Mouse (Mus musculus) mouse embryonic stem cell (cell line): ENCODE measurements at regions not wholly inside any gene's neighbourhood (a gene's known extent, or its start where the extent isn't known, plus 50 kb on each side); places are given as distances from the start of the nearest gene placed in this dataset.
"Not testable (repeated sequence)": the region's sequence is repeated elsewhere in the genome, so short reads cannot be mapped to it uniquely, and the experiment has no call there.

Source experiments
- in situ Hi-C, 2 experiments: fragments of 300-500 bp; cut with MboI; formaldehyde crosslinking; loops; 1 replicate in 1 of 2; 3 replicates in 1 of 2; pipeline ENCODE4 v1.14.3; 2019 to 2020; ENCODE audit warnings: low sequenced_read_pairs in 2 of 2, low pct_unique_long_range_greater_than_20kb in 1 of 2, mixed read lengths in 1 of 2; ENCODE audit not compliant: unreplicated experiment in 1 of 2

DNA sequence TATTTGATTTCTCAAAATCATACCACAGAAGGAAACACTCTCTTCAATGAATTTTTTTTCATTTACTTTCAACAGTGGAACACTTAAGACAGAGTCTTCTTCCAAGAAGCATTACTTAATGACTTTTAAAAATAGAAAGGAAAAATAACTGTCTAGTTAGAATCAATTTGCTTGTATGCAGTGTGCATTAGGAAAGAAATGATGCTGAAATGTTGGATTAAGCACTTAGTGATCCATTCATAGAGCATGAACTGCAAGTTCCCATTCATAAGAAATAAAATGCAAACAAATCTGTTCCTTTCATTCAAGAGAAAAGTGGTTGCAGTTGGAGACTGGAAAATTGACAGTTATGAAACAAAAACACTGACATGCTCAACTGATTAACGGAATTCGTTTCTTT lies 493.2 kb upstream of the N6amt1 start:
- in situ Hi-C loops: no loop called here

DNA sequence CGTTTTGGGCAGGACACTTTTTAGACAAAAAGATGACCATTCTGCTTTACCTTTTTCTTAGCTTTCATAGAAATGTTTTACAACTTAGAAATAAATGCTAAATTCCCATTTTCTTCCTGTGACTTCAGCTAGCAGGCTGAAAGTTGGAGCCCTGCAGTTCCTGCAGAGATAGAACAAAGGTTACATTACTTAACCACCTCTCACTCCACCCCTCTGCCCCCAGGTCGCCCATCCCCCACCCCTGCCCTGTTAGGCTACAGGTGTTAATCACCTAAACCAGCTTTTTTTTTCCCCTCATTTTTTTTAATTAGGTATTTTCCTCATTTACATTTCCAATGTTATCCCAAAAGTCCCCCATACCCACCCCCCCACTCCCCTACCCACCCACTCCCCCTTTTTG lies 498.1 kb upstream of the N6amt1 start:
- in situ Hi-C loops: no loop called here

DNA sequence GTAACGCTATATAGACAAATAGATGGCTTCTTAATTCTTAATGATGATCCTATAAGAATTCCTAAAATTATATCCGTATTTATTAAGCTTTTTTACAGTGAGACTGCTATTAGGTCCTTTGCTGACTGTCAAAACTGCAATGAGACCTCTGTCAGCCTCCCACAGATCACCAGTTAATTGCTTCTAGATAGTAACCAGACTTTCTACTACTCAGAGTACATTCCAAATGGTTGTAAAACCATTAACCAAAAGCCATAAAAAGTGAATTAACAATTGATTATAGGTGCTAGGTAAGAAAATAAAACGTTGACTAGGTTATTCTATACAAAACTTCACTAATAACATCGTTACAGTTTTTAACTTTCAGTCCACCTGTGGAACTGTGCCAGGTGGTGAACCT lies 498.7 kb upstream of the N6amt1 start:
- in situ Hi-C loops: no loop called here

DNA sequence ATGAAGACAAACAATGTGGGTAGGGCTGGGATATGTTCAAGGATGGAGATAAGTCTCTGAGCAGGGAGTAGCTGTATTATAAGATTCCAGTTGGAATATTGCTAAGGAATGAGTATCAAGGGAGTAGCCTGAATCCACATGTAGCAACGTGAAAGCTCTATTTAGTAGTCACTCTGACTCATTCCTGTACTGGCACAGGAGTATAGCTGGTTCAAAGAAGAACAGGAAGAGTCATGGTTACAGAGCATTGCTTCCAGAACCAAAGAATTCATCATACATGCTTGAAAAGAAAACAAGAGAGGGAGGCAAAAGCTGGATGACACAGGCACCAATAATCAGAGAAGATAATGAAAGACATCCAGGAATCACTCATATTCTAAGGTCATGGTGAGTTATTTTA lies 500.6 kb upstream of the N6amt1 start:
- in situ Hi-C loops: no loop called here

DNA sequence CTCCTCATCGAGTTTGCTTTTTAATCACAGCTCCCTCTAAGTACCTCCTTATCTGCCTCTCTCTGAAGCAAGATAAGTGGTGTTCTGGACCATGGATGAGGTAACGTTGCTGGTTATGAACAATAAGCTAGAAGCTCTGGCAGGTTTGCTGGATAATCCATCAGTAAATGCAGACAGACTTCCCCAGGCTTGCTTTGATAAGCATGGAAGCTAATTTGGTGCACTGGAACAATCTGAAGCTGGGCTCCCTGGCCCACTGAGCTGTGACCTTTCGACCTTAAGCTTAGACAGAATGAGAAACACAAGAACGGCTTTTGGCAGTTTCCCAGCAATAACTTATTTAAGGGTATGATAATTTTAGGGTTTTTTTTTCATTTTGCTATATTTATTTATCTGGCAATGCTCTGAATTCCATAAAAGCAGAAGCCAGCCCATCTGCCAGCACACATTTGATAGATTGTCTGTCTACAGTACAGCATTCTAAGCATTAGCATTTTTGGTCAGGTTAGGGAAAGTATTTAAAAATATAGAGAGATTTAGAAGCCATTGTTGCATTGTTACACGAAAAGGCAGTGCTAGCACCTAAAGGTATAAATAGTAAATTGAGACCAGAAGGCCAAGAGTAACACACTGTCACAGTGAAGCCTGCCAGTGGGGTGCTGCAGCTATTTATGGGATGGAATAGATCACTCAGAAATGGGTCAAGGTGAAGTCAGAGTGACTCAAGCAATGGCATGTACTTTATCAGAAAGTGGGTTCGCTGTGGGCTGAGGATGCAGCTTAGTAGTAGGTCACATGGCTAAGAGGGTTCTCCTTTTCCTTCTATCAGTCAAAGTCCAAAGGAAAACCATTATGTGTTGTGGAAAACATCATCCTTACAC lies 515.3 kb upstream of the N6amt1 start:
- in situ Hi-C loops: no loop called here

DNA sequence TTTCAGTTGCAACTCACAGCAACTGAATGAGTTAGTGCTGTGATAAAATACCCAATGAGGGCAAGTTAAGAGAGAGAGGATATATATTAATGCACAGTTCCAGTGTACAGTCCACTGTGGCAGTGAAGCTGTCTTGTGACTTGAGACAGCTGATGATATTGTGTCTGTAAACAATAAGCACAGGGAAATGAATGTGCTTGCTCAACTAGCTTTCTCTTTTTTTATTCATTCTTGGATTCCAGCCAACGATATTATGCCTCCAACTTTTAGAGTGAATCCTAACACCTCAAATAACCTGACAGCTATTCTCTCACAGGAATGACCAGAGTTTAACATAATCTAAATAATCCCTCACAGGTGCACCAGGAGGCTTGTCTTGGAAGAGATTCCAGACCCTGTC lies 526.3 kb upstream of the N6amt1 start:
- in situ Hi-C loops: no loop called here

DNA sequence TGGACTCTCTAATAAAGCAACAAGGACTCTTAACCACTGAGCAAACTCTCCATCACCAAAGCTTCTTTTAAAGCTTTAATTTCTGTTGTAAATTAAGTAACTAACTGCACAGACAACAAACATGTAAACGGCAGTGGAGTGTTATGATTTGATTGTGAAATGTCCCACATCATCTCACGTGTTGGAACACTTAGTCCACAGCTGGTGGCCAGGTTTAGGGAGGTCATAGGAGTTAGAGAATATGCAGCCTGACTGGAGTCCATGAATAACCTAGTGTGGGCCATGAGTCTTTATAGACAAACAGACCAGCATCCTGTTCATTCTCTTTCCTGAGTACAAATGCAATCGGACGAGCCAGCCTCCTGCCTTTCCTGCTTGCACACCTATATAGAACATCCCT lies 527.3 kb upstream of the N6amt1 start:
- in situ Hi-C loops: no loop called here

DNA sequence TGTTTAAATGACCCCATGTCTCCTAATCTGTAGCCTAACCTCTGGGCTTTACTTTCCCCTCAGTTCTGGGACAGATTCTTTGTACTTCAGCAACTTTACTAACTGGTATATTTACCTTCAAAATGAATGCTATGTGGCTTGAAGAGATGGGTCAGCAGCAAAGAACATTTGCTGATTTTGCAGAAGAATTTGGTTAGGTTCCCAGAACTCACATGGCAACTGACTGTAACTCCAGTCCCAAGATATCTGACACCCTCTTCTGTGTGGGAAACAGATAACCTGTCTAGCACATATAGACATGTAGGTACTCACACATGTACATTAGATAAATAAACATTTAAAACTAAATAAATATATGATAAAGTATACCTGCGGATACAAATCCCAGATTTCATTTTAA lies 530.5 kb upstream of the N6amt1 start:
- in situ Hi-C loops: no loop called here

DNA sequence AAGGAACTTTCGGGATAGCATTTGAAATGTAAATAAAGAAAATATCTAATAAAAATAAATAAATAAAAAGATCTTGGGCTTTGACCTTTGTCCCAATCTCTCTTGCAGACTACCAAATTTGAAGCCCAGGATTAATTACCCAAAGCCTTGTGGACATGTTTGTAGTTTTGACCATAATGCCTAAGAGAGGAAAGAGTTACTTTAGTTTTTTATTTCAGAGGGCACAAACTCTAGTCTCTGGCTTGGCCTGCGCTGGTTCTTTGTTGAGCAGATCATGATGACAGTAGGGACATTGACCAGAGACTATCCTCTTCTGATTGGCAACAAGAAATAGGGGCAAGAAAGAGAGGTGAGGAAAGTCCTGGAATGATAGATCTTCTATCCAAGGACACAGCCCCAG lies 532.4 kb upstream of the N6amt1 start:
- in situ Hi-C loops: no loop called here

DNA sequence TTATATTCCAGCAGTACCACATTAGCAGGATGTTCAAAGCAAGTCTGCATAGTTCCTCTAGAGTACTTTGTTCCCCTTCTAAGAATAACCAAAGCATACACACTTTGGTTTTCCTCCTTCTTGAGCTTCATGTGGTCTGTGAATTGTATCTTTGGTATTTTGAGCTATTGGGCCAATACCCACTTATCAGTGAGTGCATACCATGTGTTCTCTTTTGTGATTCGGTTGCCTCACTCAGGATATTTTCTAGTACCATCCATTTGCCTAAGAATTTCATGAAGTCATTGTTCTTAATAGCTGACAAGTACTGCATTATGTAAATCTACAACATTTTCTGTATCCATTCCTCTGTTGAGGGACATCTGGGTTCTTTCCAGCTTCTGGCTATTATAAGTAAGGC lies 535.3 kb upstream of the N6amt1 start:
- in situ Hi-C loops: not testable (repeated sequence)

DNA sequence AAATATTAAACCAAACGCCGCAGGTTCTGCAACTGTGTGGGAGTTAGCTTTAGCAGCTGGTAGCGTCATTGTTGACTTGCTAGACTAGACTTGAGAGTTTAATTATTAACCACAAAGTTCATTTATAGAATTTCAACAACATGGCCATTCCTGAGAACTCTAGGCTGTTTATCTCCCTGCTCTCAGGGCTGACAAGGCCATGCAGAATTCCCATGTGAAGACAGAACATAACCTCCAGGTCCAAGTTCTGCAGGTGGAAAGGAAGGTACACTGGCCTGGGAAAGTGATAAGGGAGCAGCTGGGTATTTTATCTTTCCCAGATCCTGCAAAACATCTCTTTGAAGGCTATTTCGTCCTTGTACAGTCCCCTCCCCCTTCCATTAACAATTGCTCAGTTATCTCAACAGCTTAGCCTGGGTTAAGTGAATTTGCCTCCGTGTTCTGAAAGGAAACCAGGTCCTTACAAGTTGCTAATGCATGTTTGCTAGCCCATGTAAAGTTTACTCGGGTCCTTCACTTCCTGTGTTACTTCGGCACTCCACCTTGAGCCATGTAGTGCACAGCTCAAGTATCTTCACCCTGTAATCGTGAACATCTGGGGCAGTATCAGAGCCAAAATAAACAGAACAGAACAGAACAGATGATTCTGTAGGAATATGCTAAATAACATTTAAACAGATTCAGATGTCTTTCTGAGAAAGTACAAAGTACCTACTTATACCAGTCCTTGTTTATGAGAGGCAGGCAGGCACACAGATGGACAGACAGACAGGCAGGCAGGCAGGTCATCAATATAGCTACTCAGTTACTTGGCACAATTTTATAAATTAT lies 537.0 kb upstream of the N6amt1 start:
- in situ Hi-C loops: no loop called here

DNA sequence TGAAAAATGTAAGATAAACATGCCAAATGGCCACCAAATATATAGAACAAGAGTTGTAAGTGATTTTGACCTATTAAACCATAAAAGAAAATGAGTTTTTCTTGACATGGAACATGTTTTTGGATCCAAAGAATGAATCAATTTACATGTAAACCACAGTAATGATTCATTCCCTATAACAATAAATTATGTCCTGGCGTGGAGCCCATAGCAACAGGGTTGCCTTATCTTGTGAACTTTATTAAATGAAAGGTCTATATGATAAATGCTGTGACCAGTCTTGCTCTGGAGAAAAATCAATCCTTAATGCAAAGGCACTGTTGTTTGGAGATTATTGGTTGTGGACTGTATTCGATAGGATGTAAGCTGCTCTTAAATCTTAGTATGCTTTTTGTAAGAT lies 538.0 kb upstream of the N6amt1 start:
- in situ Hi-C loops: no loop called here

DNA sequence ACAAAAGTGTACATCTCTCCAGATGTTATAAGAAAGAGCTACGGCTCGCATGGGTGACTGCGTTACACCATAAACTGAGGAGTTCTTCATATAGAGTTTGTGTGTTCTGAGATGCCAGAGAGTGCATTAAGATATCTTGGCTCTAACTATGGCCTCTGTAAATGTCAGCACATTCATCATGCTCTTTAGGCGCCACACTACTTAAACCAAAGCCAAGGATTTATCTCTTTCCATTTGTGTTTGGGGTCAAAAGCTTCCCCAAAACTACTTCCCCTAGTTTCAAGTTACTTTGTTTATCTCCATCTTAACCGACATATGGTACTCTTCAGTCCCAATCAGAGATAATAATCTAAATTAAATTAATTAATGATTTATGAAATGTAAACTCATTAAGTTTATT lies 541.3 kb upstream of the N6amt1 start:
- in situ Hi-C loops: no loop called here

DNA sequence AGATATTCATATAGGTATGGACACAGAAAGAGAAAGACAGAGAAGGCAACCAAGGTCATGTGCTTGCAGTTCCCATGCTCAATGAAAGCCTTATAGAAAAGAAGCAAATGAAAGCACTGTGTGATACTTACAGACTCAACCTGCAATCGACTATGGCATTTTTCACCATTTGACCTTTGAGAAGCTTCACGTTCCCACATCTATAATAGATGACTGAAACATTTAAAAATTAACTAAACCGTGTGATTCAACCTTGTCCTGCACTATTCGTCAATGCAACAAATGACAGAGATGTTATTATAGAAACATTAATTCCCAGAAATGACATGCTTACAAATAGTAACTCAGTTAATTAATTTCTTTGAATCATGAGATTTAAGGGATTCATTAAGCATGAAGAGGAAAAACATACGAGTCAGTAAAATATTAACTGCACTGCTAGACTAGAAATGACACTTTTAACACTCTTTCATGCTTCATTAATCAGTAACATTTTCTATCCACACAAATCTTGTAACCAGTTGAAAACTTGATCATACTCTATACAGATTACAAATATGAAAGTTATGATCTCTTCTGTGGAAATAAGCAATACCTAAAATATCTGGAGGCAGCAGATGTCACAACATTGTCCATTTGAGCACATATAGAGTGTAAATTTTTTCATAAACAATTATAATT lies 545.2 kb upstream of the N6amt1 start:
- in situ Hi-C loops: no loop called here

DNA sequence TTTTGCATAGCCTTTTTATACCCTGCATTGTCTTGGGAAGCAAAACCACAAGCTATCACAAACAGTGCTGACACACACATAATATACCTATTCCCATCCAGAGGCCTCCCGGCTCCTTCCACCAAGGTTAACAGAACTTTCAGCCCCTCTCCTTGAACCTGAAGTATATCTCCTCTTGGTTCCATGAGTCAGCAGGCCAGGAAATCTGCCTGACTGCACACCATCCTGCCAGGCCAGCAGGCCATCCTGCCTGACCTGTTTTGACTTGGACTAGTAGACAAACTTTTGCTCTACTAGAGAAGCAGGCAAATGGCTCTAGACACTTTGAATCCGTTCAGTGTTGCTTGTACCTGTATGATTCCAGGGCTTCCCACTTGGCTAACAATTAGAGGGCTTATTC lies 547.6 kb upstream of the N6amt1 start:
- in situ Hi-C loops: no loop called here

DNA sequence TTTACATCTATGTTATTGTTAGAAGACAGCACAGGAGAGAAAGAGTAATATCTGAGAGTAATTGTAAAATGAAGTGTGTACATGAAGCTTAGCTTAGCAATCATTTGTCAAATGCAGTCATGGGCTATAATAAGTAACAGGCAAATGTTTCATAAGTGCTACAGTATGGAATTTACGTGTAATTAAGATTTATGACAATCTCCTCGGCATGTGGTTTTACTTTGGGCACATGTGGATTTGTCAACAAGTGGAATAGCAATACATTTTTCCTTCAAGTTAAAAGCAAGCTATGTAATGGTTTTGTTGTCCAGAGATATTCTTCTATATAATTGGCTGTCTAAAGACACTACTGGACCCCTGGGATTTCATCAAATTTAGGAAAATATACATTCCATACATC lies 577.9 kb upstream of the N6amt1 start:
- in situ Hi-C loops: no loop called here

DNA sequence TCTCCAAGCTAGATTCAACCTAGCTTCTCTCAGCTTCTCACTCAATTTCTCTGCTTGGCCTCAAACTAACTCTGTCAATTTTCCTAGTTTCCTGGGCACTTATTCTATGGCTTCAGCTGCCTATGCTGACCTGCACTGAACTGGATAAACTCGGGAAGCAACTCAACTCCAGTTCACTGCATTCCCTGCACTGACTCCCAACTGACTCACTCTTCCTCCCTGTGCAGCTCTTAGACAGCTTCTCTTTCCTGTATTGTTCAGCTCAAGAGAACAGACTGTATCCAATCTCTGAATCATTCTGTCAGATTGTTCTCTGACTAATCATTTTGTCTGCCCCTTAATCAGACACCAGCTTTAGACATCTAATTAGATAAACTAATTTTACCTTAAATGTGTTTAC lies 581.4 kb upstream of the N6amt1 start:
- in situ Hi-C loops: no loop called here

DNA sequence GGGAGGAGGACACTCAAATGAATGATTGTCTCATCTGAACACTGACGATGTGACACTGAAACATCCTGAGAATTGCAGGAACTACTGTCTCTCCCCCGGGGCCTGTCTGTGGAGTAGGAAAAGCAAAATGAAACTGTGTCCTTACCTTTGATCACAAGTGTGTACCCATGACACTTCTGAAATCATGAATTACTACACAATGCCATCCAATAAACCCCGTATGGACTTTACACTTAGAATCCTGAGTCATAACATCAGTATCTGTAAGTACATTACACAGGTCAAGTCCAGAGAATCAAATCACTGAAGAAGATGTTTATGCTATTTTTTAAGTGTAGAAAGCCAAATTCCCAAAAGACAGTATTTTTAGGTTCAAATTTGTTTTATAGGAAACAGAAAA lies 585.1 kb upstream of the N6amt1 start:
- in situ Hi-C loops: no loop called here

DNA sequence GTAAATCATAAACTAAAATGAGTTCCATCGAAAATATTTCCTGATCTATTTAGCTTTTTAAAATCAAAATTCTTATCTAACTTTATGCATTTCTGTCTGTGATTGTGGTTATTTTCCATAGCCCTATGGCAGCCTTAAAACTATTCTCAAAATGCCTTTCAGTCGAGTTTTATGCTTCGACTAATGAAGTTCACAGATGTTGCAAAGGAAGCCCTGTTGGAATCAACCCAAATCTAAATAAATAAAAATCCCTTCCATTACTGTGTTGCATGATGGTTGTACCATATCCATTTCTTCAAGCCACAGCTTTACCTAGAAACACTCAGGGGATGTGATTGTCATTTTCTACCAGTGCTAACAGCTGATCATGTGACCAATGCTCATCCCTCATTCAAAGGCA lies 585.6 kb upstream of the N6amt1 start:
- in situ Hi-C loops: no loop called here
